Mouse (Mus musculus): Measurements from ENCODE around the gene Krt15.

Gene Krt15

GRCm38 (mm10) chr11:100124901-100125300, 10.8 kb downstream of the Krt15 start:
- DNase-seq (ENCODE audit: low spot score in 2 of 2) = no peak

GRCm38 (mm10) chr11:100121466-100121865, 14.3 kb downstream of the Krt15 start, which contains the start of gene Krt13:
Krt13 (minus strand) TSS chr11:100121566.
- DNase-seq (ENCODE audit: low spot score in 2 of 2) = no peak

GRCm38 (mm10) chr11:100120331-100120730, 15.4 kb downstream of the Krt15 start:
- no peak for DNase-seq (ENCODE audit: low spot score in 2 of 2)

GRCm38 (mm10) chr11:100113742-100114029, 22.0 kb downstream of the Krt15 start:
- DNase-seq (ENCODE audit: low spot score in 2 of 2) = no peak

- no peak for DNase-seq (ENCODE audit: low spot score in 2 of 2)
These were observed 22.6 kb downstream of the Krt15 start for GRCm38 (mm10) chr11:100112935-100113741.

- DNase-seq (ENCODE audit: low spot score in 2 of 2) = no peak
These were observed 30.1 kb downstream of the Krt15 start, which contains the start of gene Krt36 for GRCm38 (mm10) chr11:100105576-100106122. Krt36 (minus strand) TSS chr11:100105626.

GRCm38 (mm10) chr11:100102693-100103429, 32.9 kb downstream of the Krt15 start:
- DNase-seq (ENCODE audit: low spot score in 2 of 2) = no peak

GRCm38 (mm10) chr11:100100391-100100790, 35.3 kb downstream of the Krt15 start:
- peak in 1 of 2 experiments; percentile 28 for DNase-seq (ENCODE audit: low spot score in 2 of 2)

- DNase-seq (ENCODE audit: low spot score in 2 of 2) = no peak
These were observed 37.9 kb downstream of the Krt15 start for GRCm38 (mm10) chr11:100097819-100098218.

GRCm38 (mm10) chr11:100096141-100096540, 39.6 kb downstream of the Krt15 start, which contains the start of gene Krt35:
Krt35 (minus strand) TSS chr11:100096241.
- no peak for DNase-seq (ENCODE audit: low spot score in 2 of 2)

- no peak for DNase-seq (ENCODE audit: low spot score in 2 of 2)
These were observed 47.2 kb downstream of the Krt15 start for GRCm38 (mm10) chr11:100088378-100089025.

GRCm38 (mm10) chr11:100087861-100088260, 47.9 kb downstream of the Krt15 start, which contains the start of gene Krt32:
Krt32 (minus strand) TSS chr11:100088226.
- no peak for DNase-seq (ENCODE audit: low spot score in 2 of 2)
